In the genomic region with DNA sequence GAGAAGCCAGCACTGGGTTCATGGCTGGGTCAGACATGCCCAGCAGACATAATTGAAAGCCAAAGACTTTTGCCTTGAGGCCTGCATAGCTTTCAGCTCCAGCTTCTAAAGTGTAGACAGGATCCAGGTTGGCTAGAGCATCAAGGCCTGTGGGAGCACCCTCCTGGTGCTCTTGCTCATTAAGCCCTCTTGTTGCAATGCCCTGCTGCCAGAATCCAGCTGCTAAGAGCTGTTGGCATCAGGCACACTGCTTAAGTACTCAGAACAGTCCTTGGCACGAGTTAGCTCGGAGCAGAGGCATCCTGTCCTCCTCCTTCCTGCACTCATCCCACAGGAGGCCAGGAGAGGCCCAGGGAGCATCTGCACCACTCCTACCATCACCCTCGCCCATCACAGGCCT, we compare ENCODE assay signal across 22 mouse cellular contexts.
A peak's percentile ranks its signal among the peaks of the same experiment; 100 is the strongest.
DNase-seq lines count a peak whose midpoint lies in the region; ATAC-seq lines count a peak whose summit lies in the region.
"Had no signal": no experiment of that assay in that cellular context is flagged by ENCODE, and none has a peak within 500 bp of the region (broad histone marks: within the 10 kb centered on the region; RNA-seq: fewer than 3 reads in every experiment).

No protein-coding gene starts in this region.

- peak; percentile 69 for ATAC-seq in frontal cortex, adult (ENCODE audit: low TSS enrichment)
- ATAC-seq in megakaryocyte, adult 5-6 weeks (ENCODE audit: poor library complexity, severe bottlenecking): no peak
- ATAC-seq in embryonic facial prominence, embryonic 15.5 days (ENCODE audit: insufficient number of reproducible peaks, low FRiP score, low TSS enrichment, low read depth): peak; percentile 34; the same call in 1 of the 2 replicates
- ATAC-seq: forebrain, embryonic 14.5 days; intestine, embryonic 15.5 days had no signal

- 55% methylated on average over 3 of the region's 3 CpGs for WGBS in embryonic facial prominence, embryonic 15.5 days

- no peaks in the 10 kb centered on the region; the same call in 1 of the 2 replicates for H3K4me1 ChIP-seq in megakaryocyte, embryonic 14.5 days
- no peaks in the 10 kb centered on the region for H3K4me1 ChIP-seq in embryonic facial prominence, embryonic 15.5 days
- H3K4me1 ChIP-seq: embryonic facial prominence, embryonic 12.5 days; hindbrain, embryonic 13.5 days; intestine, embryonic 15.5 days; kidney, embryonic 15.5 days had no signal

- H3K36me3 ChIP-seq in megakaryocyte, embryonic 14.5 days (replicated peaks; ENCODE audit: low read length): peaks cover 38% of the 10 kb centered on the region
- no peaks in the 10 kb centered on the region for H3K36me3 ChIP-seq in embryonic facial prominence, embryonic 15.5 days
- H3K36me3 ChIP-seq: embryonic facial prominence, embryonic 12.5 days; heart, embryonic 12.5 days; hindbrain, embryonic 13.5 days; intestine, embryonic 15.5 days; kidney, embryonic 15.5 days had no signal

- peaks cover 33% of the 10 kb centered on the region for H3K9me3 ChIP-seq in megakaryocyte, embryonic 14.5 days
- H3K9me3 ChIP-seq in embryonic facial prominence, embryonic 15.5 days (replicated peaks): no peaks in the 10 kb centered on the region
- H3K9me3 ChIP-seq: embryonic facial prominence, embryonic 12.5 days; intestine, embryonic 15.5 days; kidney, embryonic 15.5 days had no signal

- H3K9ac ChIP-seq in embryonic facial prominence, embryonic 15.5 days: no peak overlapping the region
- H3K9ac ChIP-seq: embryonic facial prominence, embryonic 12.5 days; heart, embryonic 12.5 days; hindbrain, embryonic 13.5 days; intestine, embryonic 15.5 days; kidney, embryonic 15.5 days had no signal

- H3K4me3 ChIP-seq in megakaryocyte, embryonic 14.5 days (replicated peaks): peak overlapping the region; percentile 29
- no peak overlapping the region for H3K4me3 ChIP-seq in embryonic facial prominence, embryonic 15.5 days (replicated peaks)
- H3K4me3 ChIP-seq: embryonic facial prominence, embryonic 12.5 days; heart, adult 2 months; heart, embryonic 12.5 days; hindbrain, embryonic 13.5 days; intestine, embryonic 15.5 days; kidney, embryonic 15.5 days had no signal

- no peak overlapping the region; the same call in 1 of the 2 replicates for H3K27ac ChIP-seq in embryonic facial prominence, embryonic 15.5 days (replicated peaks)
- H3K27ac ChIP-seq: embryonic facial prominence, embryonic 12.5 days; heart, adult 2 months; hindbrain, embryonic 13.5 days; intestine, embryonic 15.5 days; kidney, embryonic 15.5 days had no signal

- no peak for DNase-seq in frontal cortex, postnatal 36 days (ENCODE audit: low spot score in 2 of 2)
- DNase-seq in brain, adult 2 months (ENCODE audit: low read depth, low spot score): peak; percentile 59
- no peak for DNase-seq in adrenal gland, postnatal 36 days
- DNase-seq: adrenal gland, postnatal 10 days; cerebellum, adult 11 months; cerebellum, adult 8-10 months; cerebellum, postnatal 14 days; embryo, embryonic 11 days; gastrocnemius, postnatal 36 days; heart, postnatal 4 days; kidney, adult 2 months had no signal

- H3K4me2 ChIP-seq in embryonic facial prominence, embryonic 15.5 days (replicated peaks): no peak overlapping the region
- H3K4me2 ChIP-seq: embryonic facial prominence, embryonic 12.5 days; heart, embryonic 12.5 days; hindbrain, embryonic 13.5 days; intestine, embryonic 15.5 days; kidney, embryonic 15.5 days had no signal

- no peaks in the 10 kb centered on the region for H3K27me3 ChIP-seq in megakaryocyte, embryonic 14.5 days (replicated peaks)
- no peaks in the 10 kb centered on the region for H3K27me3 ChIP-seq in embryonic facial prominence, embryonic 15.5 days
- H3K27me3 ChIP-seq: embryonic facial prominence, embryonic 12.5 days; heart, embryonic 12.5 days; hindbrain, embryonic 13.5 days; intestine, embryonic 15.5 days; kidney, embryonic 15.5 days had no signal
